Mouse (Mus musculus): Measurements from ENCODE around the gene Ptk6. TPM values are rescaled to one million over a fixed set of nuclear protein-coding genes. Genes with fewer than 3 reads are reported as not detected.

The Ptk6 gene
- polyA plus RNA-seq, 1 experiment from 2014 or later, result 1.9 TPM

- H3K9me3 ChIP-seq (ENCODE audit: control insufficient read depth), result no peaks in the 10 kb centered on the region
- H3K27me3 ChIP-seq (replicated peaks; ENCODE audit: control insufficient read depth, insufficient read depth, low read length), result 0 out of 2 replicates have a peak, but pooled peaks cover 4% of the 10 kb centered on the region
- no peaks in the 10 kb centered on the region for H3K36me3 ChIP-seq (ENCODE audit: control insufficient read depth, insufficient read depth)
- ATAC-seq, result no peak
- no peak overlapping the region for H3K27ac ChIP-seq (ENCODE audit: low read depth, low read length)
- WGBS, result 74% methylated on average over 5 of the region's 5 CpGs
- no peaks in the 10 kb centered on the region for H3K4me1 ChIP-seq (replicated peaks; ENCODE audit: control insufficient read depth, insufficient read depth, low read length)
- H3K4me2 ChIP-seq (replicated peaks; ENCODE audit: low read depth), result no peak overlapping the region
- no peak overlapping the region for H3K4me3 ChIP-seq (ENCODE audit: low read depth, low read length)
- no peak overlapping the region for H3K9ac ChIP-seq (ENCODE audit: low read depth, low read length)
- no peak for TF ChIP-seq CTCF (IDR thresholded peaks at IDR 0.05; ENCODE audit: low read depth)
Measured at GRCm38 (mm10) chr2:181166469-181166868, 36.1 kb downstream of the Ptk6 start.

- no peak for ATAC-seq
Measured at GRCm38 (mm10) chr2:181160821-181161220, 41.8 kb downstream of the Ptk6 start.

DNA sequence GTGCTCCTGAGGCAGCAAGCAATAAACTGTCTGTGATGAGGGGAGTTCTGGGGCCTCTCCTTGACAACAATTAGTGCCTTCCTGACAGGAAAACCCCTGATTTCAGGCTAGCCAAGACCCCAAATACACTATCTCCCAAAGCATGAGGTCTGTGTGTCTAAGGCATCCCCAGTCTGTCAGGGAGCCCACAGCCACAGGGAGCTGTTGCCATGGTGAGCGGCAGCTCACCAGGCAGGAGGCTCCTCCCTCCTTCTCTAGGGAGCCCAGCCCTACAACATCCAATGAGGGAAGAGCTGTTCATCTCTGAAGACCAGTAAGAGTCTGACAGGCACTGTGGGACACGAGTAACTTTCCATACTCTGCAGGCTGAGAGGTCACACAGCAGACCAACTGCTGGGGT, 42.8 kb downstream of the Ptk6 start:
- 0% methylated on average over 2 of the region's 2 CpGs for WGBS
- H3K27me3 ChIP-seq (replicated peaks; ENCODE audit: control insufficient read depth, insufficient read depth, low read length), result peaks cover 21% of the 10 kb centered on the region
- no peak for ATAC-seq

More at GRCm38 (mm10) chr2:181160821-181161220, 41.8 kb downstream of the Ptk6 start:
- Histone ChIP-seq H3K9me3 (ENCODE audit: control insufficient read depth) (no peaks in the 10 kb centered on the region), H3K27ac (ENCODE audit: low read depth, low read length) (no peak overlapping the region), H3K4me1 (replicated peaks; ENCODE audit: control insufficient read depth, insufficient read depth, low read length) (no peaks in the 10 kb centered on the region), H3K36me3 (ENCODE audit: control insufficient read depth, insufficient read depth) (no peaks in the 10 kb centered on the region), H3K9ac (ENCODE audit: low read depth, low read length) (no peak overlapping the region), H3K27me3 (replicated peaks; ENCODE audit: control insufficient read depth, insufficient read depth, low read length) (peaks cover 23% of the 10 kb centered on the region), H3K4me2 (replicated peaks; ENCODE audit: low read depth) (no peak overlapping the region), H3K4me3 (ENCODE audit: low read depth, low read length) (no peak overlapping the region)
- 70% methylated on average over 4 of the region's 4 CpGs for whole genome bisulfite sequencing
- no peak for TF ChIP-seq CTCF (IDR thresholded peaks at IDR 0.05; ENCODE audit: low read depth)

GRCm38 (mm10) chr2:181159091-181159514, 43.5 kb downstream of the Ptk6 start:
- H3K9ac ChIP-seq (ENCODE audit: low read depth, low read length), result no peak overlapping the region
- ATAC-seq, result no peak
- no peak overlapping the region for H3K4me2 ChIP-seq (replicated peaks; ENCODE audit: low read depth)
- TF ChIP-seq CTCF (IDR thresholded peaks at IDR 0.05; ENCODE audit: low read depth), result no peak
- no peaks in the 10 kb centered on the region for H3K36me3 ChIP-seq (ENCODE audit: control insufficient read depth, insufficient read depth)
- no peak overlapping the region for H3K27ac ChIP-seq (ENCODE audit: low read depth, low read length)
- H3K4me1 ChIP-seq (replicated peaks; ENCODE audit: control insufficient read depth, insufficient read depth, low read length), result no peaks in the 10 kb centered on the region
- 41% methylated on average over 7 of the region's 7 CpGs for WGBS
- H3K27me3 ChIP-seq (replicated peaks; ENCODE audit: control insufficient read depth, insufficient read depth, low read length), result peaks cover 21% of the 10 kb centered on the region
- H3K9me3 ChIP-seq (ENCODE audit: control insufficient read depth), result no peaks in the 10 kb centered on the region
- no peak overlapping the region for H3K4me3 ChIP-seq (ENCODE audit: low read depth, low read length)

More for the DNA sequence above, 42.8 kb downstream of the Ptk6 start:
- Histone ChIP-seq H3K36me3 (ENCODE audit: control insufficient read depth, insufficient read depth) (no peaks in the 10 kb centered on the region), H3K4me3 (ENCODE audit: low read depth, low read length) (no peak overlapping the region), H3K27ac (ENCODE audit: low read depth, low read length) (no peak overlapping the region), H3K9ac (ENCODE audit: low read depth, low read length) (no peak overlapping the region), H3K4me1 (replicated peaks; ENCODE audit: control insufficient read depth, insufficient read depth, low read length) (no peaks in the 10 kb centered on the region), H3K9me3 (ENCODE audit: control insufficient read depth) (no peaks in the 10 kb centered on the region), H3K4me2 (replicated peaks; ENCODE audit: low read depth) (no peak overlapping the region)
- no peak for TF ChIP-seq CTCF (IDR thresholded peaks at IDR 0.05; ENCODE audit: low read depth)

DNA sequence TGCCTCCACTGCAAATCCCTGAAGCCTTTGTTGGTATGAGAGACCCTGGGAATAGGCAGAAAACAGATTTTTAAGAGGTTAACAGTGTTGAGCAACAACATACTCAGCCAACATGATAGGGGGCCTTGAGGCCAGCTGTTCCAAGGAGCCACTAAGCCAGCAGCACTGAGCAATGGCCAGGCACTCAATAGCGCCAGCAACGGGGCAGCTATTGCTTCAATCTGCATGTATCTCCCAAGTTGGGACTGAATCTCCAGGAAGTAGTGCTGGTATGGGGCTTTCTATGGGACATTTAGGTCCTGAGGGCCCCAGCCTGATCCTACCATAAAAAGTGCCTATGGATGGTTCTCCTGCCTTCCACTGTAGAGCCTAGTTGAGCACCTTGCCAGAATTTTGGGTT, 44.1 kb downstream of the Ptk6 start:
- H3K27me3 ChIP-seq (replicated peaks; ENCODE audit: control insufficient read depth, insufficient read depth, low read length), result peaks cover 21% of the 10 kb centered on the region
- no peak for ATAC-seq
- TF ChIP-seq CTCF (IDR thresholded peaks at IDR 0.05; ENCODE audit: low read depth), result no peak

GRCm38 (mm10) chr2:181157716-181158302, 44.8 kb downstream of the Ptk6 start:
- Histone ChIP-seq H3K36me3 (ENCODE audit: control insufficient read depth, insufficient read depth) (no peaks in the 10 kb centered on the region), H3K27ac (ENCODE audit: low read depth, low read length) (no peak overlapping the region), H3K9me3 (ENCODE audit: control insufficient read depth) (no peaks in the 10 kb centered on the region), H3K4me1 (replicated peaks; ENCODE audit: control insufficient read depth, insufficient read depth, low read length) (no peaks in the 10 kb centered on the region), H3K4me2 (replicated peaks; ENCODE audit: low read depth) (no peak overlapping the region), H3K27me3 (replicated peaks; ENCODE audit: control insufficient read depth, insufficient read depth, low read length) (peaks cover 21% of the 10 kb centered on the region), H3K9ac (ENCODE audit: low read depth, low read length) (no peak overlapping the region), H3K4me3 (ENCODE audit: low read depth, low read length) (no peak overlapping the region)
- no peak for ATAC-seq
- TF ChIP-seq CTCF (IDR thresholded peaks at IDR 0.05; ENCODE audit: low read depth), result no peak
- 73% methylated on average over 6 of the region's 6 CpGs for WGBS

More for the DNA sequence above, 44.1 kb downstream of the Ptk6 start:
- H3K36me3 ChIP-seq (ENCODE audit: control insufficient read depth, insufficient read depth), result no peaks in the 10 kb centered on the region
- no peaks in the 10 kb centered on the region for H3K4me1 ChIP-seq (replicated peaks; ENCODE audit: control insufficient read depth, insufficient read depth, low read length)
- H3K4me3 ChIP-seq (ENCODE audit: low read depth, low read length), result no peak overlapping the region
- H3K27ac ChIP-seq (ENCODE audit: low read depth, low read length), result no peak overlapping the region
- no peaks in the 10 kb centered on the region for H3K9me3 ChIP-seq (ENCODE audit: control insufficient read depth)
- H3K4me2 ChIP-seq (replicated peaks; ENCODE audit: low read depth), result no peak overlapping the region
- H3K9ac ChIP-seq (ENCODE audit: low read depth, low read length), result no peak overlapping the region
- 85% methylated on average over 2 of the region's 2 CpGs for WGBS

Measured in intestine, postnatal 0 days (tissue).